Mouse (Mus musculus) heart, adult 9 months (tissue): ENCODE results near the gene Ncstn.

Experiments used
- DNase-seq, 2 experiments: peaks; one replicate each; pipeline ENCODE4 v3.0.0; 2022; ENCODE audit warnings: low spot score in 2 of 2

The Ncstn gene

DNA sequence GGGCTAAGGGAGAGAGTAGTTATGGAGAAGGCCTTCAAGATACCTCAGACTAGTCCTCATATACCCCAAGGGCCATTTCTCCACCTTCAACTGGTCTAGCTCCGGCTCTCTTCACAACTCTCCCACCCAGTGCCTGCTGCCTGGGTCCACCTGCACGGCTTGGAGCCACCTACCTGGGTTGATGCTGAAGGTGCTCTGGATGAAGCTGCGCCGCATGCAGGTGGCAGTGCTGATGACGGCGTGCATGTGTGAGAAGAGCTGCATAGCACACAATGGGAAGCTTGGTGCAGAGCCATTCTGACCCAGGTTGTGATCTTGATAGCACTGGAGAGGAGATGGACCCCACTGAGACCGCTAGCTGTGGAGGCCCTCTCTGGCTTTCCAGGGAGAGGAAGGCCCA lies 10.0 kb downstream of the Ncstn start:
- DNase-seq: no peak

DNA sequence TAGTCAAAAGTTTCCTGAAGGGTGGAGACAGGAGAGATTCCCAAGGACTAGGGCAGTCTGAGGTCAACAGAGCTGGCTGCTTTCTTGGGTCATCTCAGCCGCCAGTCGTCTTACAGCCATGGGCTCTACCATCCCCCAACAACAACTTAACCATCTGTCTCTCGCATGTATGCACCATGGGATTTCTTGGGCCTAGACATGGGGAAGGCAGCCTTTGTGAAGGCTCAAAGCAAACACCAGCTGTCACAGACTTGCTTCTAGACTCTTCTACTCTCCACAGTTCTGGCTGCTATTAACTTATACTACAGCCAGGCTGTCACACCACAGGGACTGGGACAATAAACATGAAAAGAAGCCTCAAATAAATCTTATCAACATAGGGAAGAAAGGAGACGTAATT lies 11.0 kb downstream of the Ncstn start:
- no peak for DNase-seq

DNA sequence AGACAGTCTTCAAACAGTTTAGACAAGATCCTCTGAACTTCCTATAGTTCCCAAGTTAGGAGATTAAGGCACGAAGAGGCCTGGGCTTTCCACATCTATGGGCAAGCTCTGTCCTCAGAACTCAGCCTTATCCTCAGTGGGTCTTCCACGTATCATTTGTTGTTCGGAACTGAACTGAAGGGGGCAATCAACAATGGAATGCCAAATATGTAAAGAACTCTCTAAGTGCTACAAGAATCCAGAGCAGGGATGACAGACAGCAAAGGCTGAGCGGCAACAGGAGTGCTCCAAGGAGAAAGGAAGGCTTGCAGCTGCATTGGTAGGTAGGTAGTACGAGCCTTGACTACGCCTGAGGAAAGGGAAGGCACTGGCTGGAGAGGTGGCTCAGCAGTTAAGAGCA lies 12.4 kb downstream of the Ncstn start:
- DNase-seq: no peak

DNA sequence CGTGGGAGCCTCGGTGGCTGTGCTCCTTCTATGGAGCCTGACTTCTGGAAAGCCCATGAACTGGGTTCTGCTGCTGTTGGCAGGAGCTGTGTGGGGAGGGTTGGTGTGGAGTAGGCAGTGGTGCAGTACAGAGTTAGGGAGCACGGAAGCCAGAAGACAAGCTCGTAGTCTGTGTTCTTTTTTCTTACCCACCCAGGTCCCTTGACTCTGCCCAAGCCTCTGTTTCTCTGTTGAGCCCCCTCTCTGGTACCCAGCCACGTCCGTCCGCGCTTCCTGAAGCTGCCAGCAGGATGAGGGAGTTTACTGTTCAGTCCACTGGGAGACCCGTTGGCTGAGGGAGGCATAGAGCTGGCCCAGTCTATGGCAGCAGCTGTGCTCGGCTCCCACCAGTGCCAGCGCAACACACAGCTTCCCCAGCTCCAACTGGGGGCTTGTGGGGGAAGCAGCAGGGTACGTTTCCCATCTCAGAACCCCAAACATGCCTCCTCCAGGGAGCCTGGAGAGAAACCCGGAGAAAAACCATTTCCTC lies 17.9 kb downstream of the Ncstn start:
- no peak for DNase-seq

DNA sequence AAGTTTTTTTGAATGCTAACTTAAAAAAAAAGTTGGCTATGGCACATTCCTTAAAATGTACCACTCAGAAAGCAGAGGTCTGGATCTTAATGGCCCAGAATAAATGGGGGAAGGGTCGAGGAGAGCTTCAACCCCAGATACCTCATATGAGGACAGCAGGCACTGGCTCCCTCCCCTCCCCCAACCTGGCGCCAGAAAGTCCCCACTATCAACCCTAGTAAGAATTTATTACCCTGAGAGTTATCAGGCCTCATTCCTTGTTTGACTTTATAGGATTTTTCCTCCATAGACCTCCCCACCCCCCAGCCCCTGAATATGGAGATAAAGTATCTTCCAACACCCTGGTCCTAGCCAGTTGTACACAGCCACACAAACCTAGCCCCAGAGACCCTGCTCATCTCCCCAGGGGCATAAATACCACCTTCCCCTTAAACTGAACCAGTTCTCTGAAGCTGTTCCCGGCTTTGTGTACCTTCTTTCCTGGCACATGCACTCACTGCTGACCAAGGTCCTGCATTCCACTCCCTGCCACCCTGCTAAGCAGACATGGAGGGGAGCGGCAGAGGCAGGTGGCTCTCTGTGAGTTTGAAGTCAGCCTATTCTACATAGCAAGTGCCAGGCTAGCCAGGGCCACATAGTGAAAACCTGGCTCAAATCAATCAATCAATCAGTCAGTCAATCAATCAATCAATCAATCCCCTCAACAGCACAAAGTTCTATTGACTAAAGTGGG lies 19.1 kb downstream of the Ncstn start:
- DNase-seq: no peak

DNA sequence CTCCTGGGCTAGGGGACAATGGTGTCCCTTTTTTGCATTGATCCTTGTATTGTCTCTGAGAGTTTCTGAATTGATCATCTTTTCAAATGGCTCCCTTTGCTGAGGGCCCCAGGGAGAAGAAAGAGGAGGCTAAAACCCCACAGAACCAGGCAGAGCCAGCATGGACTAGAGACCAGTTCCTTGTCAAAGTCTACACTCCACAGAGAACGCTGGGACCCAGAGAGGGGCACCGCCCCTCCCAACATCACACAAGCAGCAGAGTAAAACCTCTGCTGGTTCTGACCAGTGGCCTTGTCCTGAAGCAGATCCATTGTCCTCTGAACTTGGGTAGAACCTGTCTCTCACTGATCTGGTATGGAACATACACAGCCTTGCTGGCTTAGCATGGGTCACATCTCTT lies 20.5 kb downstream of the Ncstn start:
- no peak for DNase-seq

DNA sequence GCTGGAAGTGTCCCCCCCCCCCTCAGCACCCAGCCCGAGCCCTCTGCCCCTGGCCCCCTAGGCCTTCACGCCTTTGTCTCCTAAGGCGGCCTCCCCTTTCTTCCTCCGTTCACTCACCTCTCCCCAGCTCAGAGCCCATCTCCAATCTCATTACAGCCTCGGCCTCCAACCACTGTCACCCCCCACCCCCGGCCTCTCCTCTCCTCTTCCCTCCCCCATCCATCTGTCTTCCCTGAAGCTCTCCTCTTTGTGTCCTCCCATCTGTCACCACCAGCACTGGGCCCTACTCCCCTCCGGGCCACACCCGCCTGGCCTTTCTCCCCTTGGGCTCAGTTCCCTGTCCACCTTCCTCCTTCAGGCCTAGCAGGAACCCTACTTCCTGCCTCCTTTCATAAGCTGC lies 21.4 kb downstream of the Ncstn start:
- DNase-seq: no peak

DNA sequence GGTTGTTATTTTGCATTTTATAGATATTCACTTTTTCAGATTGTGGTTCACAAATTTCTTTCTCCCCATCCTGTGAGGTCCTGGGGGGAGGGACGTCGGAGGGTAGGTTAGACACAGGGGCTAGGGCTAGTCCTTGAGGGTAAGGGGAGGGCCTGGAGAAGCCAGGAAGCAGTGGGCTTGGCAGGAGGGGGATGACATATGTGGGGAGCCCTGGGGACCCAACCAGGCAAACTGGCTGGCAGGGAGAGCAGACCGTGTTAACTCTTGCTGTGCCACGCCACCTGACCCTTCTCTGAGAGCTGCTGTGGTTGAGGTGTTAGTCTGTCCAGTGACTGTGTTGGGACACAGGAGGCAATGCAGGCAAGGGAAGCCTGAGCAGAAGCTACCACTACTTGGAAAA lies 21.9 kb downstream of the Ncstn start:
- no peak for DNase-seq

DNA sequence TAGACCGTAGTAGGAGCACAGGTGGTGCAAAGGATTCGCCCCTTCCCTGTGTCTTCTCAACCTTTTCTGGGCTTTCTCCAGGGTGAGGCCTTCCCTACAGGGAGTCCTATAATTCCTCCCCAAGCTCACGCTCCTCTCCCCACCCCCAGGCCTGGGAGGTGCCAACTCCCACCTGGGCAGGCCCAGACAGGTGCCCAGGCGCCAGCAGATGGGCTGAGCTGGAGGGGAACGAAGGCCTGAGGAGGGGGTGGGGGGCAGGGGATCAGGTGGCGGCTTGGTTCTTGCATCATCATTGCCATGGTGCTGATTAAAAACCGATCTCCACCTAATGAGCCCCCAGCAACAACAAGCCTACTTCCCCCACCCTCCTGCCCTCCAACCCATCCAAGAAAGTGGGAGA lies 23.7 kb downstream of the Ncstn start:
- no peak for DNase-seq

DNA sequence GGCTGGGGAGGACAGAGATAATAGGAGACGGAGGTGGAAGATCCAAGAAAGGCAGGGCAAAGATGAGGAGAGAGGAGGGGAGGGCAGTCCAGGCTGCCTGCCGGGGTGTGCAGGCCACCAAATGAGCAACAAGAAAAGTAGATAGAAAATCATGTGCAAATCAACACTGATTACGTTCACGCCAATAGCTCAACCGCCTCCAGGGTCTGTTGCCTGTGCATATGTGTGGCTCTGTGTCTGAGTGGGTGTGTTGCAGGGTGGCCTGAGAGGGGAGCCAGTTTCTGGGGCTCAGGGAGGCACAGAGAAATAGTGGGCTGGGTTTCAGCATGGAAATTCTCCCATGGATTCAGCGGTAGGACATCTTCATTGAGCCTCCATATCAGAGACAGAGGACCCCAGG lies 24.3 kb downstream of the Ncstn start:
- DNase-seq: no peak

DNA sequence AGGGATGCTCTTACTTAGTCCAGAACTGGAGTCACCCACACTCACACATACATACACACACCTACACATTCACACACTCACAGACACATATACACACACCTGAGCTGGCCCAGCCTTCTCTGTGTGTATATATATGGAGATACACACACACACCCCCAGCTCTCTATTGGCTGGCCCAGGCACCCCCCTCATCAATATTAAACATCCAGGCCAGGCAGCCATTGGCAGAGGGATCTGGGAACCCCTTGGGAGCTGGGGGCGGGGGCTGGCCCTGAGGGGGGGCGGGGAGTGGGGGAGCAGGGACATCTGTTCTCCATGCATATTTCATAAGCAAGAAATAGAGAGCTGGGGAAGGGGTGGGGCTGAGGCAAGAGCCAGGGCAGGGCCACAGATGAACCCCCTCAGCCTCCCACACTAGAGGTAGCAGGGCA lies 25.1 kb downstream of the Ncstn start, which contains the start of gene Nhlh1:
Gene Nhlh1, minus strand, starts transcription at position 83 of the 431 bp plus-strand sequence.
- DNase-seq: no peak

DNA sequence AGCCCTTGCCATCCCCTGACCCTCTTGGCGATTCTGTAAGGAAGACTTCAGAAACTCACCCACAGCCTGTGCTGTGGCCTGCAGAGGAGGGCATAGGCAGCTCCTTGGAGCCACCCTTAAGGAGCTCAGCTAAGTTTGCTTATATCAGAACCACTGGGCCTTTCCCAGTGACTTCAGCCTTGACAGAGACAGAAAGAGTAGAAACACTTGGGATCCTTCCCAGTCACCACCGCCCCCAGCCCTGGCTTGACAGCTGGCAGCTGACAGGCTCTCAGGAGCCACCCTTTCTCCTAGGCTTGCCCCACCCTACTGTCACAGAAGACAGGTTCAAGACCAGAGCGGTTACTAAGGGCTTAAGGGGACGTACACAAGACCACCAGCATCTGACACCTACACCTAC lies 26.3 kb downstream of the Ncstn start:
- no peak for DNase-seq

DNA sequence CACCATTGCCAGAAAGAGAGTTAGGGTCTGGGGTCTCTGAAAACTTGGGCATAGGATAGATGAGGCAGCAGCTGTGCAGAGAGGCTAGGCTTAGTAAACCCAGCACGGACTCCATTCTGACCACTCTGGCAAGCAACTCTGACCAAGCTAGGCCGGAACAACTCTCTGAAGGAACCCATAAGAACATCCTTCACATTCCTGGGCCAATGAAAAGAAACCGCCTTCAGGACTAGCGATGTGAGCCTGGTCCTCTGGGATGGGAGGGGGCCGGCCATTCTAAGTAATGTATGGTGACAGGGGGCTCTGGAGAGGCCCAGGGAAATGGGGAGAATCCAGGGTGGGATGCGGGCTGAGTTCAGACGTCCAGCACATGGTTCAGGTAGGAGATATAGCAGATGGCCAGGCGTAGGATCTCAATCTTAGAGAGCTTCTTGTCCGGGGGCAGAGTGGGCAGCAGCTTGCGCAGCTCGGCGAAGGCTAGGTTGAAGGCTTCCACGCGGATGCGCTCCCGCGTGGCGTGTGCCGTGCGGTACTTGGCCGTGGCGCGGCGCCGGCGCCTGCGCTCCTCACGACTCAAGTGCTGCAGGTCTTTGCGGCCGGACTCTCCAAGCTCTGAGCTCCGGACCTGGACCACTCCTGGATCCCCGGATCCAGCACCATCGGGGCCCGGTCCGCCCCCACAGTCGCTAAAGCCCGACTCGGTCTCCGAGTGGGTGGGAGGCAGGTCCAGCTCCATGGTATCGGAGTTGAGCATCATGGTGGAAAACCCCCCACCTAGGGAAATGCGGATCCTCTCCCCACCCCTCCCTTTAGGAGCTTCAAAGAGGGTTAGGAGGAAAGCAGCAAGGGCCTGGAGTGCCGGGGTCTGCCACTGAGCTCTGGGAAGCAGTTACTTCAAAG lies 28.8 kb downstream of the Ncstn start:
- DNase-seq: no peak

DNA sequence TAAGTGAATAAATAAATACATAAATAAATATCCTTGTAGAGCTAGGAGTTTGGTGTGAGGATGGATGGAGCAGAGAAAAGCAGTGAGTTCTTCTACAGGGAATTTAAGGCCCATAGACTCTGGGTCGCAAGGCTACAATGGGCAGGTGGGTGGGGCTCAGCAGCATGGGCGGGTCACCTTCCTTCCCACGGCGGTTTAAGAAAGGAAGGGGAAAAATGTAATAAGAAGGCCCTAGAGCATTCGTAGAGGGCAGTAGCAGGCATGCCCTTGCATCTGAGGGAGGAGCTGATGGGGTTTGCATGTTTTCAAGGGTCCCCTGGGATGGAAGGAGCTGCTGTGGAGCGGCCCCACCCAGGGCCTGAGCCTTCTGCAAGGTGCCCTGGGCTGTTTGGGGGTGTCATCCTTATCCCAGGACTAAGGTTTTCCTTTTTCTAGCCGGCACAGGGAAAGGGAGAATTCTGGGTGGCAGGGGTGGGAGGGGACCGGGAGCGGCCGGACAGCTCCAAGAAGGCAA lies 29.8 kb downstream of the Ncstn start:
- no peak for DNase-seq

DNA sequence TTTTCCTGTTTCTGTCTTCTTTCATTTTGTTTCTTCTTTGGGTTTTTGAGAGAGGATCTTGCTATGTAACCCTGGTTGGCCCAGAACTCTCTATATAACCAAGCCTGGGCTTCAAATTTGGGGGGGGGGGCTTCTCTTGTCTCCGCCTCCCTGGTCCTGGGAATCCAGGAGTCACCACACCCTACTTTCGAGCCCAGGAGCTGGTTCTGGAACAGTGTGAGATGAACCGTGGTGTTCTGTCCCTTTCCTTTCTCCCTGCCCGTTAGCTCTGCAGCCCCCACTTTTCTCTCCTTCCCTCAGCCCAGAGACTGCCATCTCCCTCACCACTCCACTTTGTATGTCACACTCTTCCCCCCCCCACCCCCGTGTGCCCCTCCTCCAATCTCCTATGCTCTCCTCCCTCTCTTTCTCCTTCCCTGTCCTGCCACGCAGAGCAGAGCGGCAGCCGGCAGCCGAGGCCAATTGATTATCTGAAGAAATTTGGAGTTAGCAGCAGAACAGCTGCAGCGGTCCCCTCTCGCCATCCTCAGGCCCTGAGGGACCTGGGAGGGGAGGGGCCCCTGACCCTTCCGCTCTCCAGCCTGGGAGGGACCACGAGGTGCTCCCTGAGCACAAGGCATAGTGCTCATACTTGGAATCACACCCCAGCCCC lies 33.3 kb downstream of the Ncstn start:
- peak in 1 of 2 experiments; percentile 13 for DNase-seq

DNA sequence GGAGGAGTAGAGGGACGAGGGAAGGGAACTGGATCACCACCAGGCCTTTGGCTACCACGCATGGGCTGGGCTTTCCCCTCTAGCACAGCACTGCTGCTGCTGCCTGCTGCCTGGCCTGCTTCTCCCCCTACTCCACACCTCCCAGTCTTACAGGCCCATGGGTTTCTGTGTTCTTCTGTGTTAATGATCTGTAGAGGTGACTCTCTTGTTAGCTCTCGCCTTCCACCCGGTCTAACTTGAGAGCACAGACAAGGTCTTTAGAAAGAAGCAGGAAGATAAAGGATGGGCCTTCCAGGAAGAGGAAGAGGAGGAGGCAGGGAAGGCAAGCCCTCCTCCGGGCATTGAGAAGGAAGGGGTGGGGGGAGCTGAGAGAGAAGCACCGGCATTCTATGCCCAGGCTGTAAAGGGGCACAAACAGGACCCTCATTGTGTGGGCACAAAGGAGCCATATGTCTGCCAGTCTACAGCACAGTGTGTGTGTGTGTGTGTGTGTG lies 34.3 kb downstream of the Ncstn start:
- DNase-seq: no peak

DNA sequence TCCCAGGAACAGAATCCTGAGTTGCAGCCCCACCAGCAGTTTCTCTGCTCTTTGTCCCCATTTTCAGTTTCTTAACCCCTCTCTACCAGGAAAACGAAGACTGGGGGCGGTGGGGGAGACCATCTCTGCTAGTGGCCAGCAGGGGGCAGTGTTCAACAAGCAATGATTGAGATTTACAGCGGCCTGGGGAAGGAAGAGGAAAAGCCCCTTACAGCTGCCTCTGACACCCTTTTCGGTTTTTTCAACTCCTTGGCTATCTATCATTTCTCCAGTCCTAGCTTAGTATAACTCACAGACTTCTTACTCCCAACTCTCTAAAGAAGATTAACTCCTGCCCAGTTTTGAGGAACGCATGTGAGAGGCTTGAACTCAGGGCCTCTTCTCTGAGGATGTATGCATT lies 35.7 kb downstream of the Ncstn start:
- DNase-seq: peak; percentile 29 to 51

DNA sequence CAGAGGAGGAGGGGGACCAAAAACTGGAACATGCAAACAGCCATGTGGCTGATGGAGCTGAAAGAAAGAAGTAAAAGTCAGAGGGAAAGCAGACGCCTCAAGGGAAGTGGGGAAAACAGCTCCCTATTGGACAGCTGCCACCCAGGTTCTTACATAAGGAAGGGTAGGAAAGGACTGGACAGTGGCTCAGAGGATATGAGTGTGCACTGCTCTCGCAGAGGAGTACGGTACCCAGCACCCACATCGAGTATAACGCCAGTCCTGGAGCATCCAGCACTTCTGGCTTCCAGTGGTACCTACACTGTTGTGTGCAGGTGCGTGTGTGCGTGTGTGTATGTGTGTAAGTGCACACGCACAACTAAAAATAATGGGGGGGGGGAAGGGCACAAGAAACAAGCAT lies 36.2 kb downstream of the Ncstn start:
- no peak for DNase-seq

DNA sequence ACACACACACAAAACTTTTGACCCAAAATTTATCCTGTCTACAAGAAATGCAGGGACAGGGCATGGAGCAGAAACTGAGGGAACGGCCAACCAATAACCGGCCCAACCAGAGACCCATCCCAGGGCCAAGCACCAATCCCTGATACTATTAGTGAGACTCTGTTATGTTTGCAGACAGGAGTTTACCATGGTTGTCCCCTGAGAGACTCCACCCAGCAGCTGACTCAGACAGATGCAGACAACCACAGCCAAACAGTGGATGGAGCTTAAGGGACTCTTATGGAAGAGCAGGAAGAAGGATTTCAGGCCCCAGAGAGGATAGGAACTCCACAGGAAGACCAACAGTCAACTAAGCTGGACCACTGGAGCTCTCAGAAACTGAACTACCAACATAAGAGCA lies 52.7 kb downstream of the Ncstn start:
- DNase-seq: peak in 1 of 2 experiments; percentile 8

DNA sequence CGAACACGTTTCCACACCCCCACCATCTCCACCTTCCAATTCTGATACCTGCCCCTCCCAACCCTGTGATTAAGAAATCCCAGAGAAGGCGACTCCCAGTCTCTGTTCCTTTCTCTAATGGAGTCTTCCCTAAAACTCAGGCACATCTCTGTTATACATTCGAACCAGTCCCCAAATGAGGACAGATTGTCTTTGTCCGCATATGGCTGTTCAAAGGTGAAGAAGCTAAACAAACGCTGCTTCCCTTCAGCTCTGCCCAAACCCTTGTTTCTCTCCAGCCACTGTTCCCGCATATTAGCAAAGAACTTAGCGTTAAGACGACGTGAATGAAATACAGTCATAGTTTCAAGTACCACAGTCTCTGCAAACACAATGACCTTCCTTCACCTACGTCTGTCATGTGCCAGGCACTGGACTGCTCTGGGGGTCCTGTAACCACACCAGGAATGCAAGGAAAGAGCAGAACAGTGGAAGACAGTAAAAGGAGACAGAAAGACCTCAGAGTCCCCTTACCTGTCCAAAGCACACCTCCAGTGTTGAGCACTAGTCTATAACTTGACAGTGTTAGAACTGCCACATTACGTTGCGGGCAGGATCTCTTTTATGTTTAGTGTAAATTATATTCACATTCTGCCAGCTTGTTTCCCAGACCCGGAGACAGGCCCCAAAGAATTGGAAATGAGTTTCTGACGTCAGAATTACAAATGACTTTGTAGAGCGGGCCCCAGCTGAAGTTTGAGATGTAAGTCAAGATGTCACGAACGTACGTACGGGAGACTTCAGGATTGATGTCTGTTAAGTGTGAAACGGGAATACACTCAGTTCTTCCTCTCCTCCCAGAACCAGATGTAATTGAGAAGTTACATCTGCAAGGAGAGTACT lies 54.0 kb downstream of the Ncstn start, which contains the start of gene Vangl2:
Gene Vangl2, minus strand, starts transcription at position 51 of the 882 bp plus-strand sequence.
- no peak for DNase-seq

DNA sequence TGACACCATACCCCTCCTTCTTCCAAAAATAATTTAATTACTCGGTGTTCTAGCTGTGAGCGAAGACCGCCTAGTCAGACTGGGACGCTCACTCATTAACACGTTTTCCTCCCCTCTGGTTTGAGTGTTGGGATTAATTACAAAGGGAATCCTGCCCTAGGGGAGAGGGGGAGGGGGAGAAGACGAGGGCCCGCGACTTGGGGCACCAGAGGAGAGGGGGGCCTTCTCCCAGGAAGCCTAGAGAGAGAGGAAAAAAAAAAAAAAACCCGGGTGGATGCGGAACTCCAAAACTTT lies 54.8 kb downstream of the Ncstn start:
- no peak for DNase-seq
